Mouse (Mus musculus): ENCODE measurements around the gene Sema3b.

DNA sequence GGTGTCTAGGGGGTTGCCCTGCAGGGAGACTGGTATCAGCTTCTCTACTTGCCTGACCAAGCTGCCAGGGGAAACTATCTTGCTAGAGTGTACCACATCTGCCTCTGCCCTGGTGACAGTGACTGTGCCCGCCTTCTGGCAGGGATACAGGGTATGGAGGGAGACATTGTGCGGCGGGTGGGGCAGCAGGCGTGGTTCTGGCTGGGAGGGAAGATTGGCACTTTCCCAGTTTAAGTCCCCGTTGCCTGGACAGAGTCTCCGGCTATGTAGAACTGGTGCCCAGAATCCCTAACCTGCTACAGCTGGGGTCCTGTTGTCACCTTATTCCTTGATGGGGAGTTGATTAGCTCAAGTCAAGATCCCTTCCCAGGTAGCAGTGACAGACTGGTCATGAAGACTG is 23.4 kb upstream of the Sema3b start:
- TF ChIP-seq CTCF (IDR thresholded peaks at IDR 0.05; ENCODE audit: insufficient read depth, low read depth, low read length), result no peak
- no peak for TF ChIP-seq POLR2A (IDR thresholded peaks at IDR 0.05; ENCODE audit: insufficient read depth, low read depth, low read length)

Measured in olfactory bulb, adult 2 months (tissue).